Mouse (Mus musculus) left cerebral cortex, postnatal 25 days (tissue): ENCODE measurements at regions not wholly inside any gene's neighbourhood (a gene's known extent, or its start where the extent isn't known, plus 50 kb on each side); places are given as distances from the start of the nearest gene placed in this dataset.
A peak's percentile ranks its signal among the peaks of the same experiment; 100 is the strongest.

Experiments
- DNase-seq, 2 experiments: peaks; one replicate each; pipeline ENCODE4 v3.0.0; 2022; ENCODE audit warnings: low spot score in 2 of 2, mixed read lengths in 1 of 2
- intact Hi-C: fragments of 180-260 bp; cut with DNase I; formaldehyde crosslinking; loops from one replicate; pipeline ENCODE4 v1.15.1; 2025

DNA sequence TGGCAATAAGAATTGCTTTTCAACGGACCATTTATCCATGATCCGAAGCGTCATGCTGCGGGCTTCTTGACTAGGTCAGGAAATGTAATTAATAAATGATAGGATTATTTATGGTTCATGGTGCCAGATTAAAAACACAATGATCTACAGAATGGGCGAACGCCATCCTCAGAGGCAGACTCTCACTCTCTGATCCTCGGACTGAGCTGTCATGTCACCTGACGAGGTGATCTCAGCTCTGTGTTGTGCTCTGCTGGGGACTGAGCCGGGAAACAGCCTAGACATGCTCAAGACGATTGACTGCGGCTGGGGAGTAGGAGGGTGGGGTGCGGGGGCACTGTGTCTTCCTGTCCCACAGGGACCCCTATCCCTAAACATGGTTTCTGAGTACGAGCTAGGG, 217.4 kb upstream of the A230072I06Rik start:
- intact Hi-C loops = no loop called here
- no peak for DNase-seq

DNA sequence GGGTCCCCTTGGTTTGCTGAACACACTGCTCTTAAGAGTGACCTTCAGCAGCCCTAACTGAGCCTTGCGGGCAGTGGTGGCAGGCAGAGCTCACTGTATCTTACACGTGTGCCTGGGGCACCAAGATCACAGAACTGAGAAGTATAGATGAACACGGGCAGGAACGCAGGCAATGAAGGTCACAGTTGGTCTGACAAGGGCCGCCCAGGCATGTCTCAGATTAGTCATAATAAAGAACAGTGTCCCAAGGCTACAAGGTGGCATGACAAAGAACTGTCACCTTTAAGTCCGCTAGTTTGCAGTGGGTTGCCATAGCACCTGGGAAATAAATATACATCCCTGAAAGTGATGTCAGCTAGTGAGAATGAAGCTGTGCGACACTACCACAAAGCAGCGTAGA, 215.9 kb upstream of the A230072I06Rik start:
- intact Hi-C loops = no loop called here
- no peak for DNase-seq

- intact Hi-C loops = no loop called here
- no peak for DNase-seq
Observed at GRCm38 (mm10) chr8:12064664-12065063, 214.0 kb upstream of the A230072I06Rik start.

DNA sequence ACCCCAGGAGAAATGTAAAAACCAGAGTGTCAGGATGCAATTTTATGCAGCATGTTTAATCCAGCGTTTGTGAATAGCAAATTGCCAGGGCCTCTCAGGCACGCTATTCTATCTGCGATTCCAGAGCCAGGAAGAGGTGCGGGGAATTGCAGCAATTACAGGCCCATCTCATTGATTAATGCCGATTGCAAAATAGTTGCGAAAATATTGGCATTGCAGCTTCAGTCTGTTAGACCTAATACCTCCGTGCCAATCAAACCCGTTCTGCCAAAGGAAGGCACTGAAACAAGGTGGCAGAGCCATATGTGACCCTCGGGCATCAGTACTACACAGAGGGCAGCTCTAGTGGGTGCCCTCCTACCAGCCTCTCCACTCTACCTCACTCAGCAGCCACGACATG, 212.2 kb upstream of the A230072I06Rik start:
- no peak for DNase-seq
- intact Hi-C loops = no loop called here

DNA sequence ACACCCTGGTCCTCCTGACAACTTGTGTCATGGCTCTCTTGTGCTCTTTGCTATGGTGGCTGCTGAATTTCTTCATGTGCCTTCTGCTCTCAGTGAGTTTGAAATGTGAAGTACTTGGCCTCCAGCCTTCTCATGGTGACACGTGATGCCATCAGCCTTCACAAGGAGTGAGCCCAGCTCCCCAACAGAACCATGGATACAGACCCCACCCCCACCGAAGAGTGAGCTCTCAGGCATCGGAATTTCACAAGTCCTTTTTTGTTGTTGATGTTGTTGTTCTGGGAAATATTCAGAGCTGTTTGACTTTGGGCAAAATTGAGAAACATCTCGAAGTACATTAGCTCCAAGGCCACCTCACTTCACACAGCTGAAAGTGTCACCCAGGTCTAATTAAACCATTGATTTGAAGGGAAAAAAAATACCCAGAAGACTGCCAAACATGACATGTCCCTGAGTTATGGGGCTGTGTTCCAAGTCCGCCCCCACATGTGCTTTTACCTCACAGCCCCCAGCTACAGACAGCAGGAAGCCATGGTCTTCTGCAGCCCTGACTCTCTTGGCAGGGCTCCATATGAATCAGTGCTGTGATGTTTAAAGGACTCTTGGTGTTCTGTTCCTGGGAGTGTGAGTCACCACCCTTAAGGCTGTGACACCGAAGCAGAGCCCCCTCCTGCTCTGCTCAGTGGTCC, 205.2 kb upstream of the A230072I06Rik start:
- intact Hi-C loops = loop anchor here (2.0 kb wide), 1 partner anchor 43 kb away; no protein-coding TSS in a partner anchor
- DNase-seq = peak; percentile 66 to 88

DNA sequence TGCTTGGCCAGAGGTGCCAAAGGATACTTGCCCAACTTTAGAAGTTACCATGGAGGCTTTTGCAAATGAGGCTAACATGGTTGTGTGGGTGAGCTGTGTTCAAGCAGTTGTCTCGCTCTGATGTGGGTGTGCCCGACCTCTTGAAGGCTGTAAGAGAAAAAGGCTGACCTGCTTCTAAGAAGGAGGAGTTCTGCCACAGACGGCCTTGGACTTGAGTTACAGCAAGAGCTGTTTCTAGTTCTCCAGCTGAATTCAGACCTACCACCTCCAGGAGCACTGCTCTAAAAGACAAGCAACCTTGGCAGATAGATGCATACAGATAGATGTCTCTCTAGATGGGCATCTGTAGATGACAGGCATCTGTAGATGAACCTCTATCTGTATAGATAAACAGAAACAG, 202.7 kb upstream of the A230072I06Rik start:
- DNase-seq = no peak
- intact Hi-C loops = no loop called here

DNA sequence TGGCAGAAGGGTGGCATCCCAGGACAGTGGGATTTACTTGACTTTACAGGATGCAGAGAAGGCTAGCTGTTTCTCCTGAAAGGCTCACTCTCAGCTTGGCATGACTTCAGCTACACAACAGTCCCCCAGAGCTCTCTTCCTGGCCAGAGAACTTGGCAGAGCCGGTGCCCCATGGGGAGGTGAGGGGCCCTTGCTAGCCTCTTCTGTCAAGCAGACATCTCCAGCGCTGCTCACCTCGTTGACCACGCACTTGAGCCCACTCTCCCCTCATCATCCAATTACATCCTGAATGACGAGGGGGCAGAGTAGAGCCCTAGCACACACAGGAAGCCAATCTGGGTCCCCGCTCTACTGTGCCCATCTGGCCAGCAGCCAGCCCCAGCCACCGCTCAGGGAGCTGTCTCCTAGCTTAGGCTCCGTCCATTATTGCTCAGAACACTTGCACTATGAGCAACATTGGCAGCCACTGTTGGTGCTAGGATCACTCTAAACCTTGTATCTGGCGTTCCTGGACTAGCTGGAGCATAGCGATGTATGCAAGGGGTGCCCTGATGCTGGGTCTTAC, 201.7 kb upstream of the A230072I06Rik start:
- DNase-seq = no peak
- intact Hi-C loops = no loop called here

DNA sequence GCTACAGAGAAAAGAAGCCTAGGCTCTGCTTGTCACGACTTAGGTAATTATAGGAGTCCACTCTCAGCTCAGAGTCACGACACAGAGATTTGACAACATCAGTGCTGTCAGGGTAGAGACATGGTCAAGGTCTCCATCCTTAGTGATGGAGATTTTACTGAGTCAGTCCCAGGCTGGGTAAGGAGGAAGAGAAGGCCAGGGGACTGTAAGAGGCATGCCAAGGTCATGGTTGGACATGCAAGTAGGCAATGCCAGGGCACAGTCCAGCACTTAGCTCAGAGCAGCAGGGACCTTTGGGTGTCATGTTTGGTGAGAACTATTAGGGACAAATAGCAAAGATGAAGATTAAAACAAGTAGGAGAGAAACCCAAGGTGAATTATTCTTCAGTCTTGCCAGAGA, 200.7 kb upstream of the A230072I06Rik start:
- DNase-seq = no peak
- intact Hi-C loops = no loop called here

- intact Hi-C loops = no loop called here
- DNase-seq = peak in 1 of 2 experiments; percentile 24
Observed at GRCm38 (mm10) chr8:12078679-12079566, 199.7 kb upstream of the A230072I06Rik start.

GRCm38 (mm10) chr8:12081536-12081935, 197.1 kb upstream of the A230072I06Rik start:
- intact Hi-C loops = no loop called here
- no peak for DNase-seq

GRCm38 (mm10) chr8:12087192-12087800, 191.3 kb upstream of the A230072I06Rik start:
- intact Hi-C loops = no loop called here
- DNase-seq = no peak

DNA sequence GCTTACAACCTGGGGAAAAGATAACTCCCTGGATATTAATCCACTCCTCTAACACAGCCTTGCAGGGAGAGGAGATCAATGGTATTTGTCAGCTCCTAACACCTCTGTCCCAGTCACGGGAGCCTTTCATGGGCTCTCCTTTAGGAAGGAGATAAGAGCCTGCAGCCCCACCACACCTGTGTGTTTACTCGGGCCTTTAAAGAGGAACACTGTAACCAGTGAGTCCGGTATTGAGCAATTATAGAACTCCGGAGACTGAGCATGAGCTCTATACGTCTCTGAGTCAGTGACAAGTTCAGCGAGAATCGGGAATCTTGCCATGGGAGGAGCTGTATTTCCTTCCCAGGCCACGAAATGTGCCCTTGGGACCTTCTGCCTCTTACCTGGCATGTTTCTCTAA, 178.5 kb upstream of the A230072I06Rik start:
- intact Hi-C loops = no loop called here
- no peak for DNase-seq

- DNase-seq = no peak
- intact Hi-C loops = no loop called here
Observed at GRCm38 (mm10) chr8:12103296-12103695, 175.3 kb upstream of the A230072I06Rik start.

DNA sequence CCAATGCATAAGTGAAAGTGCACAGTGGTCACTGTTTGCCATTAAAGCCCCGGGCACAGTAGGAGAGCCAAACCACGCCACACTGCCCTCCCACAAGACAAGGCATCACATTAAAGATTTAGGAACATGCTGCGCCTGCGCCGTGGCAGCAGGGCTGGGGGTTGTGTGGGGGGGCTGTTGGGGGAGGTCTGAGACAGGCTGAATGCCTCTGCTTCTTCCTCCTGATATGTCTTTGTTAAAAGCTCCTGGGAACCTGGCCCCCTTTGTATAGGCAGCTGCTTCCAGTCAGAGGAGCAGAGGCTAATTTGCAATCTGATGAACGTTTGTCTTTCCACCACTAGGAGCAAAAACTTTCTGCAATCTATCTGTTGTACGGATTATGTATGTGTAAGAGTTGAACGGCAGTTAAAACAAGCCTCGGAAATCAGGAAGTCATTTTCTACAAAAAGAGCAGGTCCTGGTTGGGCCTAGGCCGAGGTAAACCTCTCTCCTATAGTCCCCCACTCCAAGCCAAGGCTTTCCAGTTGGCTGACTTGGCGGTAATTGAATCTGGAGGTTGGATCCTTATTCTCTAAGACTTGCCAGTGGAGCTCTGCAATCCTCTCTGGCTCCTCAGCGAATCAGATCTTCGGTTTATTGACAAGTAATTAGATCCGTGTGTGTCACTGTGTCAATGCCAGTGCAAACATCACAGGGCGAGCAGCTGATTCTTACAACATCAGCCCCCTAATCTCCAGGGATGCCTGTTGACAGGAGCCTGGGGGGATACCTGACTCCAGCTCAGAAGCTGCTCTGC, 173.3 kb upstream of the A230072I06Rik start:
- no peak for DNase-seq
- intact Hi-C loops = no loop called here

GRCm38 (mm10) chr8:12108578-12108977, 170.0 kb upstream of the A230072I06Rik start:
- no peak for DNase-seq
- intact Hi-C loops = no loop called here

DNA sequence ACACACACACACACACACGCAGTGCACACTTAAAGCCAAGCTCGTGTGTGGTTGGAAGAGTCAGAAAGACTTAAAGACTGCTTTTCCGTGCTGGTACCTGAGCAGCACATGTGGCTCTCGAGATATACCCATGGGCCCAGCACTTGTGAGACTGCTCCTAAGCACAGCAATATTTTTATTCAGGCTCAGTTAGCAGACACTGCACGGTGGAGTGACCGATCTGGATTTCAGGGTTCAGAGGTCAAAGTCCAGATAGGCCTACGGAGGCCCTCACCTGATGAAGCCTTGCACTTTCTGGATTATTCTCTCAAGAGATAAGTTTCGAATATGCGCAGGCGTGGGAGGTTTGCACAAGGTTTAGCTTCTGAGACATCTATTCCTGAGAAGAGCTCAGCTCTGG, 167.0 kb upstream of the A230072I06Rik start:
- no peak for DNase-seq
- intact Hi-C loops = no loop called here

DNA sequence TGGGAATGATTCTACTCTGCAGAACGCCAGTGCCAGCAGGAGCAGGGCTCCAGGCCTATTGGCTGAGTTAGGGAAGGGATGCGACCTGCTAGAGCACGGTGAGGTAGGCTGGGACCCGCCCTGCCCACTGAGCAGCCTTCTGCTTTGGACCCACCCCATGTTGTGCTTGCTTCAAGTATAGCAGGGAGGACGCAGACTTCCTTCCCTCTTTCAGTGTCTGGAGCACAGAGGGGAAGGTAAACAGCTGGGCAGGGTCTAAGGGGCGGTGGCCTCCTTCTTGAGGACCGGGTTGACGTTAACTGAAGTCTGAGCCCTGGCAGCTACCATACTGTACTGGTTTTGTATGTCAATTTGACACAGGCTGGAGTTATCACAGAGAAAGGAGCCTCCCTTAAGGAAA, 165.6 kb upstream of the A230072I06Rik start:
- intact Hi-C loops = no loop called here
- no peak for DNase-seq

DNA sequence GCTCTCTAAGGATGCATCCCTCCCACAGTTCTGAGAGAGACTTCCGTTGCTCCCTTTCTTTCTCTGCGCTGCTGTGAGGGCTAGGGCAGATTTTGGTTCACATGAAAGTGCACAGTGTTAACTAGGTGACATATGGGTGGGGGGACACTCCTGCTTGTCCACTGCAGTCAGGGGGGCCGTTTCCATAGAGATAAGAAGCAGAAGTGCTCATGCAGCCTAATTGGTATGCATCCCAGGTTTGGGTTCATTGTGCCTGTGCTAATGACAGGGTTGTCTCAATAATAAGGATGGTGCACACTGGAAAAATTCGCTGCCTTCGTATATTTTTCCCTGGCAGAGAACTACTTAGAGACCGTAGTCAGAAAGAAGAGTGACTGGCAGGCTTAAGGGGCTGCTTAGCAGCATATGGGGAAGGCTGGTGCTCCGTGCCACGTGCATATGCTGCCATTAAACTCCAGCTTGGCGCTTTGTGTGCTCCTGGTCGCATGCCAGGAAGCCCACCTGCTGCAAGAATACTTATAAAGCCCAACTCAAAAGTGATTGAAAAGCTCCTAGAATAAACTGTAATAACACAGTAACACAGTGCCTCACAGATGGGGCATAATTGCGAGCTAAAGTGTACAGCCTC, 152.1 kb upstream of the A230072I06Rik start:
- DNase-seq = peak; percentile 14 to 17
- intact Hi-C loops = no loop called here
